Mouse (Mus musculus): ENCODE results near the gene Rpl23. TPM values are rescaled to one million over a fixed set of nuclear protein-coding genes. Genes with fewer than 3 reads are reported as not detected.

Rpl23 gene
- polyA plus RNA-seq, 1 experiment from 2014 or later, result 363 TPM

DNA sequence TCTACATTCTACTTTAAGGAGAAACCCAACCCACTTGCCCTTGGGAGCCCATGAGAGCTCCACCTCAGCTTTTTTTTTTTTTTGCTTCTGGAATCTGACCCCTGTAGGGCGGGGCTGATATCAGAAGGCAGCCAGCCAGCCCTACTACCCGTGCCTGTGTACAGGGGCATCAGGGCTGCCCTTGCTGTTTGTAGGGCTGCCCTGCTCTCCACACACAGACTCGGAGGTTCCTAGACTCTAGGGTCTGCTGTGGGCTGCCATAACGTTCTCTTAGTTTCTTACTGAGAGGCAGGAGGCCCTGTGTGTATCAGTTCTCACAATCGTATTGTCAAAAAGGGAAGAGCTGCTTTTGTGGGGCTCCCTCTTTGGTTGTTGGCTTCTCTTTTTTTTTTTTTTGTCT lies 35.1 kb upstream of the Rpl23 start:
- no peak for ATAC-seq (ENCODE audit: low FRiP score, low TSS enrichment)
- Histone ChIP-seq H3K9ac (replicated peaks; ENCODE audit: low read length) (no peak overlapping the region), H3K27ac (replicated peaks; ENCODE audit: low read depth, low read length) (no peak overlapping the region), H3K4me1 (ENCODE audit: control insufficient read depth, insufficient read depth, low read length) (peaks cover 37% of the 10 kb centered on the region), H3K4me3 (replicated peaks; ENCODE audit: low read depth, low read length) (no peak overlapping the region), H3K36me3 (ENCODE audit: control insufficient read depth, insufficient read depth, low read length) (peaks cover 57% of the 10 kb centered on the region), H3K9me3 (ENCODE audit: control insufficient read depth, low read length) (no peaks in the 10 kb centered on the region), H3K27me3 (ENCODE audit: control insufficient read depth, insufficient read depth, low read length) (no peaks in the 10 kb centered on the region), H3K4me2 (ENCODE audit: low read length) (no peak overlapping the region)
- WGBS, result 46% methylated on average over 5 of the region's 5 CpGs
- DNase-seq, result no peak

DNA sequence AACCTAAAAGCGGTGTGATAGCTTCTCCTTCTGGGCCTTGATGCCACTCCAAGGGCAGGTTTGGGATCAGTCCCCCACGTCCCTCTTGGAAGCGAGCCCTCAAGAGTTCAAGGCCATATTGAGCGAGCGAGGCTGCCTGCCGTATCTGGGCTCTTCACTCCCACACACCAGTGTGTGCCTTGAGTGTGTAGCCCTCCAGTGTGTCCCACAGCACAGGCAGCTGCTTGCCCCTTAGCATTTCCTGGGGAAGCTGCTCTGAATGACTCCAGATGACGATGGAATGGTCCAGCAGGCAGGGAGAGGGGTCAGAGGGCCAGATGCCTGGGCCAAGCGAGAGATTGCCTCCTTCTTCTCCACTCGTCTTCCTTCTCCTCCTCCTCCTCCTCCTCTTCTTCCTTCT lies 34.7 kb upstream of the Rpl23 start:
- Histone ChIP-seq H3K4me3 (replicated peaks; ENCODE audit: low read depth, low read length) (no peak overlapping the region), H3K4me2 (ENCODE audit: low read length) (no peak overlapping the region), H3K36me3 (ENCODE audit: control insufficient read depth, insufficient read depth, low read length) (peaks cover 57% of the 10 kb centered on the region), H3K27me3 (ENCODE audit: control insufficient read depth, insufficient read depth, low read length) (no peaks in the 10 kb centered on the region), H3K9ac (replicated peaks; ENCODE audit: low read length) (peak overlapping the region; percentile 4; the same call in 1 of the 2 replicates), H3K9me3 (ENCODE audit: control insufficient read depth, low read length) (no peaks in the 10 kb centered on the region), H3K4me1 (ENCODE audit: control insufficient read depth, insufficient read depth, low read length) (peaks cover 41% of the 10 kb centered on the region), H3K27ac (replicated peaks; ENCODE audit: low read depth, low read length) (no peak overlapping the region)
- WGBS, result 69% methylated on average over 9 of the region's 9 CpGs
- ATAC-seq (ENCODE audit: low FRiP score, low TSS enrichment) (no peak), DNase-seq (no peak)

DNA sequence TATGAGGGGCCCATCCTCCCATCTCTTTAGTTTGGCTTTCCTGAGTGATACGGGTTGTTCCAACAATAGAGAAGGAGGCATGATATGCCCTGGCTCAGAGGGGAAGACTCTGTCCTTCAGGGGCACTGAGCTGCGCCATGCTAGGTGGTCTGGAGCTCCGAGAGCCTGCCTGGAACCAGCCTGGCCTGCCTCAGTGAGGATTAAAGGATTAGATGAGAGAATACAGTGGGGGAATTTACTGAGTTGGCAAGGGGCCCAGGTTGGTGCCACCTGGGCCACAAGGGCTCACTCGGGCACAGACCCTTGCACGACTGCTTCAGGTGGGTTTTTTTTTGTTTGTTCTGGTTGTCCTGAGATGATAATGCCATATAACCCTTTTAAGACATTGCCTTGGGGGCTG lies 33.9 kb upstream of the Rpl23 start:
- Histone ChIP-seq H3K4me3 (replicated peaks; ENCODE audit: low read depth, low read length) (no peak overlapping the region), H3K27me3 (ENCODE audit: control insufficient read depth, insufficient read depth, low read length) (no peaks in the 10 kb centered on the region), H3K9ac (replicated peaks; ENCODE audit: low read length) (no peak overlapping the region), H3K9me3 (ENCODE audit: control insufficient read depth, low read length) (no peaks in the 10 kb centered on the region), H3K4me2 (ENCODE audit: low read length) (no peak overlapping the region), H3K27ac (replicated peaks; ENCODE audit: low read depth, low read length) (no peak overlapping the region), H3K36me3 (ENCODE audit: control insufficient read depth, insufficient read depth, low read length) (peaks cover 55% of the 10 kb centered on the region), H3K4me1 (ENCODE audit: control insufficient read depth, insufficient read depth, low read length) (peaks cover 49% of the 10 kb centered on the region)
- DNase-seq, result peak; percentile 64
- 31% methylated on average over 5 of the region's 5 CpGs for WGBS
- no peak for ATAC-seq (ENCODE audit: low FRiP score, low TSS enrichment)

DNA sequence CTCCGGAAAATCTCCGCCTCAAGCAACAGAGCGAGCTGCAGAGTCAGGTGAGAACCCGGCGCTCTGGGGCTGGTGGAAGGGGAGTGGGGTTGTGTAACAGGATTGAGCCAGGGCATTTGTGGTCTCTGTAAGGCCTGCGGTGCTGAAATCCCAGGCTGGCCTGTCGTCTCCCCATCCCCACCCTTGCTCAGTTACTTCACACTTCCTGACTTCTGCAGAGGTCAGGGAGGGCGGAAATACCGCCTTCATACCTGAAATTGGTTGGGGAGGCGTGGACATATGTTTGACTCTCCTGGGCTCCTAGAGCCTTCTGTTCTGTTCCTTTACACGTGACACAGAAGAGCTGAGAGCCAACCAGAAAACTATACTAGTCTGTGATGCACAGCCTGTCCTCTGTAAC lies 33.5 kb upstream of the Rpl23 start:
- Histone ChIP-seq H3K9me3 (ENCODE audit: control insufficient read depth, low read length) (no peaks in the 10 kb centered on the region), H3K36me3 (ENCODE audit: control insufficient read depth, insufficient read depth, low read length) (peaks cover 51% of the 10 kb centered on the region), H3K4me1 (ENCODE audit: control insufficient read depth, insufficient read depth, low read length) (peaks cover 52% of the 10 kb centered on the region), H3K4me2 (ENCODE audit: low read length) (no peak overlapping the region), H3K9ac (replicated peaks; ENCODE audit: low read length) (0 out of 2 replicates have a peak overlapping the region, but pooled peaks have one; percentile 12), H3K4me3 (replicated peaks; ENCODE audit: low read depth, low read length) (no peak overlapping the region), H3K27ac (replicated peaks; ENCODE audit: low read depth, low read length) (no peak overlapping the region), H3K27me3 (ENCODE audit: control insufficient read depth, insufficient read depth, low read length) (no peaks in the 10 kb centered on the region)
- ATAC-seq (ENCODE audit: low FRiP score, low TSS enrichment) (no peak), DNase-seq (no peak)
- WGBS, result 69% methylated on average over 11 of the region's 11 CpGs

DNA sequence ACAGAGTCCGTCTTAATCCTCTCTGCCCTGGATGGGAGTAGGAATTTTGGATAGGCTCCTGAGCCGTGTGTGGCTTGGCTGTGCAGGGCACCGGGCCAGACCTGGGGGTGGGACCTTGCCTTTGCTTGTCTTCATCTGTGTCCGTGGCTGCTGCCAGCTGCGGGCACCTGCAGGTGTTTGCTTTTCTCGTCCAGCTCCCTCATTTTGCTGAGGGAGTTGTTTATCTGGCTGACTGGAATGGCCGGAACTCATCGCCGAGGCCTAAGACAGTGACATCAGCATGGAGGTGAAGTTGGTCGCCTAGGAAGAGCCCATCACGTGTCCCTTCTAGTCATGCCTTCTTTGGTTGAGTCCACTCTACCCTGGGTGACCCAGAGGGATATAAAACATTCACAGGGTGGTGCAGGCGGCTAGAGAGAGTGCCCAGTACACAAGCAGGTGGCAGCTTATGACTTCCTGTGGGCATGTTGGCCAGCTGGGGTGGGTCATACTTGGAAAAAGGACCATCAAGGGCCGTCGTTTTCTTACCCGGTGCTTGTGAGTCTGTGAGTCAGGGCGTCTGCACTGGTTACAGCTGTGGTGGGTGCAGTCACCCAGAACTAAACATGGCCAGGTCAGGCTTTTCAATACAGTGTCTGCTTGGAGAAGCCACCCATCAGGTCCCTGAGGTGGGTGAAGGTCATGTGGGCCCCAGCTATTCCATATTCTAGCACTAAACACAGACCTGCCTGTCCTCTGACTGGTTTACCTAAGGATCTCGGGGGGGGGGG lies 31.7 kb upstream of the Rpl23 start:
- ATAC-seq (ENCODE audit: low FRiP score, low TSS enrichment) (no peak), DNase-seq (no peak)
- H3K36me3 ChIP-seq (ENCODE audit: control insufficient read depth, insufficient read depth, low read length), result peaks cover 50% of the 10 kb centered on the region
- H3K27me3 ChIP-seq (ENCODE audit: control insufficient read depth, insufficient read depth, low read length), result no peaks in the 10 kb centered on the region
- H3K9ac ChIP-seq (replicated peaks; ENCODE audit: low read length), result 0 out of 2 replicates have a peak overlapping the region, but pooled peaks have one; percentile 29
- 69% methylated on average over 17 of the region's 17 CpGs for WGBS
- H3K4me2 ChIP-seq (ENCODE audit: low read length), result 0 out of 2 replicates have a peak overlapping the region, but pooled peaks have one; percentile 51
- H3K4me1 ChIP-seq (ENCODE audit: control insufficient read depth, insufficient read depth, low read length), result peaks cover 64% of the 10 kb centered on the region
- H3K9me3 ChIP-seq (ENCODE audit: control insufficient read depth, low read length), result no peaks in the 10 kb centered on the region
- peak overlapping the region; percentile 96 for H3K27ac ChIP-seq (replicated peaks; ENCODE audit: low read depth, low read length)
- no peak overlapping the region for H3K4me3 ChIP-seq (replicated peaks; ENCODE audit: low read depth, low read length)

DNA sequence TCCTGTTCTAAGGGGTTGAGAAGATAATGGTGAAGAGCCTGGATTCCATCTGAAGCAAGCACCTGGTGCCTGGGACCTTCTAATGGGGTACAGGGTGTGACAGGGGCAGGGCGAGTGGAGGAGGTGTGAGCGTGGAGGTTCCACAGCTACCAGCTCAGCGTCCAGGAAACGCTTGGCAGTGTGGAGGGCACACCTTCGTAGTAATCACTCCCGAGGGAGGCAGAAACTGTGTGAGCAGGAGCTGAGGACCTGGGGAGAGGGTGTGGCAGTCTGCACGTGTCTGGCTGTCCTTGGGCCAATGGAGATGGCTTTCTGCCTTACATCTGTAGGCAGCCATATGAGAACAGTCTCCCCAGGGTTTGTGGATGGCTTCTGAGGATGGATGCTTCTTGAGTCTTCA lies 30.8 kb upstream of the Rpl23 start:
- ATAC-seq (ENCODE audit: low FRiP score, low TSS enrichment), result peak; percentile 35; the same call in 1 of the 2 replicates
- peak; percentile 56 for DNase-seq
- no peak overlapping the region for H3K4me3 ChIP-seq (replicated peaks; ENCODE audit: low read depth, low read length)
- H3K27ac ChIP-seq (replicated peaks; ENCODE audit: low read depth, low read length), result peak overlapping the region; percentile 96
- H3K4me2 ChIP-seq (ENCODE audit: low read length), result peak overlapping the region; percentile 51
- 27% methylated on average over 7 of the region's 7 CpGs for WGBS
- no peaks in the 10 kb centered on the region for H3K9me3 ChIP-seq (ENCODE audit: control insufficient read depth, low read length)
- H3K4me1 ChIP-seq (ENCODE audit: control insufficient read depth, insufficient read depth, low read length), result peaks cover 61% of the 10 kb centered on the region
- peaks cover 54% of the 10 kb centered on the region for H3K36me3 ChIP-seq (ENCODE audit: control insufficient read depth, insufficient read depth, low read length)
- no peaks in the 10 kb centered on the region for H3K27me3 ChIP-seq (ENCODE audit: control insufficient read depth, insufficient read depth, low read length)
- peak overlapping the region; percentile 29; the same call in 1 of the 2 replicates for H3K9ac ChIP-seq (replicated peaks; ENCODE audit: low read length)

DNA sequence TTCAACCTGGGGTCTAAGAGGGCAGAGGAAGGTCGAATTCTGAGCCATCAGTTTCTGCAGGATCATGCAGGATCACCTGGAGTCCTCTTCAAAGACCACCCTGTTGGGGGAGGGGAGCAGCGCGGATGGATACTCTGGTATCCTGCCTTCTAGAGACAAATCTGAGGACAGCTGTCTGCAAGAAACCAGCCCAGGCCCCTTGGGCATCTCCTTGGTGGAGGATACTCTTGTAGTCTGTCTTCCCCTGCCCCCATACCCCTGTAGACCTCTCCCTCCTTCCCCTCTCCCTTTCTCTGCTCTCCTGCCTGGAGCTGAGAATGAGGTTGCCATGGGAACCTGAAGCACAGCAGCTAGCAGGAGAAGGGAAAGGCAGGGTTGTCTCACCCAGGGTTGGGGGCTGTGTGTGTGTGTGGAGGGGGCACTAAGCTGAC lies 30.3 kb upstream of the Rpl23 start:
- Histone ChIP-seq H3K9ac (replicated peaks; ENCODE audit: low read length) (peak overlapping the region; percentile 34), H3K4me1 (ENCODE audit: control insufficient read depth, insufficient read depth, low read length) (peaks cover 58% of the 10 kb centered on the region), H3K4me3 (replicated peaks; ENCODE audit: low read depth, low read length) (0 out of 2 replicates have a peak overlapping the region, but pooled peaks have one; percentile 5), H3K9me3 (ENCODE audit: control insufficient read depth, low read length) (no peaks in the 10 kb centered on the region), H3K36me3 (ENCODE audit: control insufficient read depth, insufficient read depth, low read length) (peaks cover 56% of the 10 kb centered on the region), H3K27me3 (ENCODE audit: control insufficient read depth, insufficient read depth, low read length) (no peaks in the 10 kb centered on the region), H3K4me2 (ENCODE audit: low read length) (peak overlapping the region; percentile 51), H3K27ac (replicated peaks; ENCODE audit: low read depth, low read length) (peak overlapping the region; percentile 96)
- WGBS, result 9% methylated on average over 3 of the region's 3 CpGs
- peak; percentile 83 for ATAC-seq (ENCODE audit: low FRiP score, low TSS enrichment)
- peak; percentile 88 for DNase-seq

DNA sequence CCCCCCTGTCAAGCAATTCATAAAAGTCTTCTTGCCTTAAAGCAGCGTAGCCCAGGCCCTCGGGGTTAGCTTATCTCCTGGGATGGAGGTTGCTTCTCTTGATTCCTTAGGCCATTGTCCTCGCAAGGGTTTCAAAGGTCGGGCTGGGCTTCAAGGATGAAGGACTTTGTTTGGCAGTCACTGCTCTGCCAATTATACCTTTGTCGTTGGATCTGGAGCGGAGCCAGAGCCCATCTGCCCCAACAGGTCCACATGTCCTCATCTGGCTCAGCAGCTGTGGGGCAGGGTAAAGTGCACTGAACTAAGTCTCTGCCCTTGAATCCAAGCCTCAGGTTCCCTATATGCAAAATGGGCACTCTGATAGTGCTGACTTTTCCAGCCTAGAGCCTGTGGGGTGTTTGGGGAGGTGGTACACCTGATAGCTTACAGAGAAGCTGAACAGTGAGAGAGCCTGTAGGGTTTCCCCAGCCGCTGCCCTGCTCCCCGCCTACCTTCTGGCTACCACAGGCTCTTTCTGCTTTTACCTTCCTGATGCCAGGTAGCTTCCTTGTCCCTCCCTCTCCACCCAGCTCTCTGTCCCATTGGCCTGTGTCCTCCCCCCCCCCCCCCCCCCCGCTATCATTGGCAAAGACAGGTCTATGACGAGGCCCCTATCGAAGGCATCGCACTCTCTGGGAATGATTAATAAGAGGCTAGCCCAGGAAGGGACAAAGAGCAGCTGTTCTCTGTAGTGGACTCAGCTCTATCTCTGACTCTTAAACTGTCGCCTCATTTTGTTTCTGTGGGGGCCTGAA lies 29.5 kb upstream of the Rpl23 start:
- ATAC-seq (ENCODE audit: low FRiP score, low TSS enrichment), result 0 out of 2 replicates have a peak, but pooled peaks have one; percentile 43
- H3K4me2 ChIP-seq (ENCODE audit: low read length), result peak overlapping the region; percentile 51
- no peaks in the 10 kb centered on the region for H3K27me3 ChIP-seq (ENCODE audit: control insufficient read depth, insufficient read depth, low read length)
- peaks cover 57% of the 10 kb centered on the region for H3K36me3 ChIP-seq (ENCODE audit: control insufficient read depth, insufficient read depth, low read length)
- peak overlapping the region; percentile 34 for H3K9ac ChIP-seq (replicated peaks; ENCODE audit: low read length)
- peak; percentile 44 for DNase-seq
- H3K9me3 ChIP-seq (ENCODE audit: control insufficient read depth, low read length), result no peaks in the 10 kb centered on the region
- peaks cover 56% of the 10 kb centered on the region for H3K4me1 ChIP-seq (ENCODE audit: control insufficient read depth, insufficient read depth, low read length)
- H3K27ac ChIP-seq (replicated peaks; ENCODE audit: low read depth, low read length), result peak overlapping the region; percentile 96
- 0 out of 2 replicates have a peak overlapping the region, but pooled peaks have one; percentile 5 for H3K4me3 ChIP-seq (replicated peaks; ENCODE audit: low read depth, low read length)
- 20% methylated on average over 12 of the region's 13 CpGs for WGBS

Measured in midbrain, embryonic 14.5 days (tissue).